Mouse (Mus musculus) lung, postnatal 0 days (tissue): ENCODE measurements around the gene C3.

Source experiments
- CTCF ChIP-seq: IDR thresholded peaks from 2 replicates; pipeline ENCODE4 v1.5.1; 2016; ENCODE audit warnings: antibody characterized with exemption, mild to moderate bottlenecking
- EP300 ChIP-seq: IDR thresholded peaks from 2 replicates; pipeline ENCODE4 v1.6.1; 2016; ENCODE audit warnings: antibody characterized with exemption, mild to moderate bottlenecking, control low read depth

DNA sequence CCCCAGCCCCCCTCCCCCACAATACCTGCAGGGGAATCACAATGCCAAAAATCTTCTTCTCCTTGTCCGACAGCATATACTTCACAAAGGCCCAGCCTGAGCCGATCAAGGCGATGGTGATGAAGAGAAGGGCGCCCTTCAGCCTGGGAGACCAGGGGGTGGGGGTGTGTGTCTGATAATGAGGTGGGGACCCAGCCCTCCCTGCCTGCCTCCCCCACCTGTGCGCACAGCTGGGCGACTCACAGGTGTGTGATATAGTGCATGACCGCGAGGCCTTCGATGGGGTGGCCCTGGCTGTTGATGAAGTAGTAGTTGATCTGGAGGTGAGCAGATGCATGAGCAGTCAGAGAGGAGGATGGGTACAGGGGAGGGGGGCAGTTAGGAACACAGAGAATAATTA is 9.2 kb upstream of the C3 start:
- no peak for TF ChIP-seq EP300
- no peak for TF ChIP-seq CTCF
